Mouse (Mus musculus) liver, adult 2 months (tissue): Measurements from ENCODE around the gene Tpm4.

Experiments used
- CTCF ChIP-seq: fragments of 200-500 bp; IDR thresholded peaks from 2 replicates; pipeline ENCODE4 v1.5.1; 2011; ENCODE audit warnings: low read depth, low read length, control low read depth
- POLR2A ChIP-seq: fragments of 200-500 bp; IDR thresholded peaks from 2 replicates; pipeline ENCODE4 v1.6.1; 2011; ENCODE audit warnings: low read length, control low read depth; ENCODE audit not compliant: insufficient read depth; ENCODE audit errors: extremely low read depth

- peak; percentile 22; the same call in 1 of the 2 replicates for TF ChIP-seq CTCF
- TF ChIP-seq POLR2A = no peak
Measured at GRCm38 (mm10) chr8:72112486-72112885, 22.3 kb upstream of the Tpm4 start.
